Mouse (Mus musculus) heart, postnatal 14 days (tissue): Measurements from ENCODE around the gene Rhox4a2. TPM values are rescaled to one million over a fixed set of nuclear protein-coding genes. Genes with fewer than 3 reads are reported as not detected.
"Not testable (repeated sequence)": the region's sequence is repeated elsewhere in the genome, so short reads cannot be mapped to it uniquely, and the experiment has no call there.

Experiments used
- DNase-seq, 2 experiments: peaks; one replicate each; pipeline ENCODE4 v3.0.0; 2021 to 2022
- intact Hi-C: fragments of 180-260 bp; cut with DNase I; formaldehyde crosslinking; loops from one replicate; pipeline ENCODE4 v1.15.1; 2025
- long read RNA-seq, 2 experiments: library from polyadenylated mRNA; stranded (forward); transcript quantifications; one replicate each; pipeline ENCODE4 v2.0.0; 2021
- total RNA-seq, 2 experiments: library from RNA; stranded (reverse); gene quantifications; 2 replicates each; pipeline ENCODE4 v1.2.3; 2021

The Rhox4a2 gene
- not detected for total RNA-seq
- long read RNA-seq, experiment 1: 0 reads
- long read RNA-seq, experiment 2: 0 reads

- DNase-seq, intact Hi-C loops: not testable (repeated sequence)
These were observed at the start of gene Rhox4a2 for GRCm38 (mm10) chrX:37390548-37390947. TSS of gene Rhox4a2 (plus strand) at chrX:37390848.

DNA sequence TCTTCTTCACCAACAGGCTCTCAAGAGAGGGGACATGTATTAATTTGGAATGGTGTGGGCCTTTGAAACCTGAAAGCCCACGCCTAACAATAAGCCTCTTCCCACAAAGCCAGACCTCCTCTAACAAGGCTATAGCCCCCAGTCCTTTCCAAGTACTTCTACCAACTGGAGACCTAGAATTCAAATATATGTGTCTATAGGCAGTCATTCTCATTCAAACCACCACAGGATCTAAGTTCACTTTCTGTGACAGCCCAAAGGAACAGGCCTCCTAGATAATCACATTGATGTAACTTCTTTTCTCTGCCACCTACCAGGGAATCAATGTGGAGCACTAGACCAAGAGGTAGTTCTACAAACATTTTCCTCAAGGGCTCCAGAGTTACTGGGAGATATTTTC lies 10.9 kb upstream of the Rhox4a2 start, which contains the start of gene Rhox3a2:
Gene Rhox3a2, plus strand, starts transcription at position 301 of the 400 bp plus-strand sequence.
- intact Hi-C loops, DNase-seq: not testable (repeated sequence)

- DNase-seq, intact Hi-C loops: not testable (repeated sequence)
These were observed 21.1 kb downstream of the Rhox4a2 start, which contains the start of gene Rhox2b for GRCm38 (mm10) chrX:37411767-37412166. TSS of gene Rhox2b (plus strand) at chrX:37412067.

- DNase-seq, intact Hi-C loops: not testable (repeated sequence)
These were observed 41.5 kb downstream of the Rhox4a2 start, which contains the start of gene Rhox4b for GRCm38 (mm10) chrX:37432194-37432593. TSS of gene Rhox4b (plus strand) at chrX:37432494.

Other genes starting within 250 kb of the Rhox4a2 start
- not detected for gene Akap14, start 222.0 kb upstream of the Rhox4a2 start, total RNA-seq
- gene Ndufa1, start 199.7 kb upstream of the Rhox4a2 start, total RNA-seq: 100 to 1,000 TPM; 877 to 921 TPM
- gene Rnf113a1, start 199.6 kb upstream of the Rhox4a2 start, total RNA-seq: 1 to 10 TPM; 1.9 to 2.1 TPM
- gene Gm9, start 179.8 kb upstream of the Rhox4a2 start, total RNA-seq: not detected
- not detected for gene Rhox1, start 168.6 kb upstream of the Rhox4a2 start, total RNA-seq
- gene Rhox2a, start 145.9 kb upstream of the Rhox4a2 start, total RNA-seq: not detected
- gene Rhox3a, start 140.9 kb upstream of the Rhox4a2 start, total RNA-seq: not detected
- gene Rhox4a, start 125.5 kb upstream of the Rhox4a2 start, total RNA-seq: not detected
- not detected for gene Rhox3a2, start 10.8 kb upstream of the Rhox4a2 start, total RNA-seq
- gene Rhox2b, start 21.2 kb downstream of the Rhox4a2 start, total RNA-seq: not detected
- gene Rhox4b, start 41.6 kb downstream of the Rhox4a2 start, total RNA-seq: not detected
- gene Rhox2c, start 62.8 kb downstream of the Rhox4a2 start, total RNA-seq: not detected
- not detected for gene Rhox3c, start 67.7 kb downstream of the Rhox4a2 start, total RNA-seq
- not detected for gene Rhox4c, start 89.5 kb downstream of the Rhox4a2 start, total RNA-seq
- not detected for gene Rhox2d, start 102.6 kb downstream of the Rhox4a2 start, total RNA-seq
- gene Rhox4d, start 123.5 kb downstream of the Rhox4a2 start, total RNA-seq: not detected
- not detected for gene Rhox2e, start 139.6 kb downstream of the Rhox4a2 start, total RNA-seq
- gene Rhox3e, start 151.2 kb downstream of the Rhox4a2 start, total RNA-seq: not detected
- gene Rhox4e, start 166.6 kb downstream of the Rhox4a2 start, total RNA-seq: not detected
- gene Rhox2f, start 180.6 kb downstream of the Rhox4a2 start, total RNA-seq: not detected
- gene Rhox3f, start 190.1 kb downstream of the Rhox4a2 start, total RNA-seq: not detected
- not detected for gene Rhox4f, start 216.9 kb downstream of the Rhox4a2 start, total RNA-seq
- not detected for gene Rhox3g, start 237.8 kb downstream of the Rhox4a2 start, total RNA-seq